Mouse (Mus musculus) small intestine, adult 2 months (tissue): ENCODE data around the gene Saa2.

Experiments used
- CTCF ChIP-seq: fragments of 200-500 bp; IDR thresholded peaks from 2 replicates; pipeline ENCODE4 v1.5.1; 2012; ENCODE audit warnings: low read depth, mild to moderate bottlenecking, control low read depth, inconsistent platforms, low read length, moderate library complexity, mixed read lengths; ENCODE audit not compliant: insufficient replicate concordance, insufficient read length; ENCODE audit errors: extremely low read depth
- POLR2A ChIP-seq: fragments of 200-500 bp; IDR thresholded peaks from 2 replicates; pipeline ENCODE4 v1.6.1; 2012; ENCODE audit warnings: low read depth, mild to moderate bottlenecking, control low read depth, inconsistent platforms, low read length, moderate library complexity

GRCm38 (mm10) chr7:46714518-46714917 is 37.1 kb upstream of the Saa2 start:
- TF ChIP-seq CTCF (peak; percentile 80; the same call in 1 of the 2 replicates), POLR2A (no peak)
